Mouse (Mus musculus) megakaryocyte, embryonic 14.5 days (primary cell): Measurements from ENCODE around the gene Asic2.

Source experiments
- FLI1 ChIP-seq: IDR thresholded peaks from 2 replicates; pipeline ENCODE4 v1.6.1; 2012; ENCODE audit warnings: low read length, inconsistent platforms, mixed read lengths
- GATA1 ChIP-seq: IDR thresholded peaks from 3 replicates; pipeline ENCODE4 v1.6.1; 2012; ENCODE audit warnings: mixed read lengths, low read length, inconsistent platforms, borderline replicate concordance

DNA sequence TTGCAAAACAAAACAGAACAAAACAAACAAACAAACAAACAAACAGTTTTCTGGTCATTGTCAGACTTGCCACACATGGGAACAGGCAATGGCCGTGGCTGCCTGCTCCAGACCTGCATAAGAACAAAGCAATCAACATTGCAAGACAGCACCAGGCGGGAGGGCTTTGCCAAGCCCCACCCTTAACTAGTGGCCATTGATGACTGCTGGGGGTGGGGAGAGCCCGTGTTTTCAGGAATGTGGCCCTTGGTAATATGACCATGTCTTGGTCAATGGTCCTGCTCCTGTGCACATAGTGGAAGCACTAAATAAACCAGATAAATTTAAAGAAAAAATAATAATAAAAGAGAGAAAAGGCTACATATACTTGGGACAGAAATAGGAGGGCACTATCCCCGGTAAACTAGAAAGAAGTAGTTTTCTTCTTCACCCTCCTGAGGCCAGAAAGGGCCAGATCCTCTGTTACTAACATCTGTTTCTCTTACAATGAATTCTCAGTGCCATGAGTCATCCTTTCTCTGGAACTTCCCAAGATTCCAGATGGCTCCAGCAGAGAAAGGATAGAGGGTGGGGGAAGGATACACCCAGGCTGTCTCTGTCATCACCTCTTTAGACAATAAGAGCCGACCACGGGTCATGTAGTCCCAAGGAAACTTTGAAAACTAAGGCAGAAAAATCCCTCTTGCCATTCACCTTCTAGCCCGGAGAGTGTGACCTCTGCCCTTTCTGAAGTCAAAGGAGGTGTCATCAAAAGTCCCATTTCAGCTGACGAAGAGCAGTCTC, 43.3 kb upstream of the Asic2 start:
- TF ChIP-seq GATA1 (no peak), FLI1 (no peak)
